Mouse (Mus musculus) common myeloid progenitor, adult 5-6 weeks (primary cell): ENCODE measurements around the gene Plcb4. TPM values are rescaled to one million over a fixed set of nuclear protein-coding genes. Genes with fewer than 3 reads are reported as not detected.

ENCODE experiments used
- ATAC-seq: replicated peaks from 2 replicates; pipeline ENCODE4 v1.8.0; 2016; ENCODE audit warnings: low read depth, mild to moderate bottlenecking, moderate TSS enrichment, inconsistent platforms; ENCODE audit not compliant: poor library complexity, severe bottlenecking
- total RNA-seq: library from RNA; stranded (forward); fragments of 200-1000, 187-1606 nt; gene quantifications from 2 replicates; pipeline ENCODE4 v1.2.3, GENCODE M21; 2017

The Plcb4 gene
- total RNA-seq: 25.3 and 34.9 TPM in 2 replicates

DNA sequence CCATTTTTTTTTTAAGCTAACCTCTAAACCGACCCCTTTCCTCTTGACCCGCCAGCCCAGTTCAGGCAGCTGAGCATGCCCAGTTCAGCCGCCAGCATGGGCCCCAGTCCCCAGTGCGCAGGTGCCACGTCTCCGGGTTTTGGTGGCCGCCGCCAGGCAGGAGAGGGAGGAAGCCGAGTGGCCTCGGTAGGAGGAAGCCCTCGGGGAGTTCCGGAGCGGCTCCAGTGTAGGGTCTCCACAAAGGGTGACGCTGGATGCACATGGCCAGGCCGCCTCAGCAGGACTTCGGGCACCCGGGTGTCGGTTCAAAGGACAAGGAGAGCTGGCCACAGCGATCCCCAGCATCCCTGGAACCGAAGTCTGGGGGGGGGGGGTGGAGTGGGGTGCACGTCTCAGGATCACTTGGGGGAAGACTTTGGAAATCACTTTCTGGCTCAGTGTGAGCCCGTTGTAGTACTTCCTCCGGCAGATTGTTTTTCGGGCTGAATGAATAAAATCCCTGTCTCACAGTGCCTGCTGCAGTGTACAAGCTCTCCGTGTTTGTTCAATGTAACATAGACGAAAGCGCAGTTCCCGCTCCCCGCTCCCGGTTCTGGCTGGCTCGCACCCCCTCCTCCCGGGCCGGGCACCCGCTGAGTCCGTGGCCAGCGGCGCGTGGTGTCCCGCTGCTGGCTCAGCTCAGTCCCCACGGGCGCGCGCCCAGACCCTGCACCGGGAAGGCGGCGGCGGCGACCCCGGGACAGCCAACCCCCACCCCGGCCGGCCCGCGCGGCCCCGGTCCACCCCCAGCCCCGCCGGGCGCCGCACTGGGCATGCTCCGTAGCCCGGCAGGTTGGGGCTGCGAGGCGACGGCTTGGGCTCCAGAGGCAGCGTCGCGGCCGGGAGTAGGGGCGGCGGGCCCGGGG, at the start of gene Plcb4:
Plcb4 (plus strand) TSS at position 526 of the 905 bp plus-strand sequence.
- ATAC-seq: peak; percentile 95

DNA sequence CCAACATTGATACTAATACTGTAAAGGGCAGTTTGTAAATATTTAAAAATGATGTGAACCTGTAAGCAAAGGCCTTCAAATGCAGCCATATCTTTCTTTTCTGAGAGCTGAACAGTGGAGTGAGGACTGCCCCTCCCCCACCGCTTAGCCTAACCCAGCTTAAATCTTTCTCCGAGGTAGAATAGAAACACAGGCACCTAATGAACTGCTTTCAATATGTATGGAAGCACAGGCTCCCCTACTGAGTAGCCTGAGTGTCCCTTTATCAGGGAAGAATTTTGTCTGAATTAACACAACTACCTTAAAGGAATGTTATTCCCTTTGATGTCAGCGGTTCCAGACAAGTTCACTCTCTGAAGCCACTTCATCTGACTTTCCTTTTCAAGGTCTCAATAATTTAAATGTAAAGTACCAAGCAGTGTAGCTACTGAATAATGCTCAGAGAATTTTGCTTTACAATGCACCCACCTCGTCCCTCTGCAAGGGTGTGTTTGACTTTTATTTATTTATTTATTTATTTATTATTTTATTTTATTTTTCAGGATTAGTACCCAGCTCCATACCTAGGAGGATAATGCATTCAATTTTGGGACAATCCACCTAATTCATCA, 44.1 kb upstream of the Plcb4 start:
- no peak for ATAC-seq

DNA sequence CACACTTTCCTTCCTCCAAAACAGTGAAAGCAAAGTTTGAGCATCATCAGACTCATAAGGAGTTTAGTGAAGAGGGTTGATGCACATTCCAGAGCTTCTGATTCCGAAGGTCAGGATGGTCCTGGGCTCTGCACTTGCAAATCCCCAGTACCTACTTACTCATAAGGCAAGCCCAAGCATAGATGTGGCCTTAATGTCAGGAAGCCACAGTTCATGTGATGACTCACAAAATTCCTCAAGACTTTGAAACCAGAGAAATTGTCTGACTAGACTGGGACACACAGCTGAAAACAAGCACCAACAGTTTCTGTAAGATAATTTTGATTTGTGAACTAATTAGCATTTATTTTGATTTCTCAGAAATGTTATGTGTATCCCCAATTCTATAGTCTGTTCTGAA, 42.7 kb upstream of the Plcb4 start:
- ATAC-seq: no peak

DNA sequence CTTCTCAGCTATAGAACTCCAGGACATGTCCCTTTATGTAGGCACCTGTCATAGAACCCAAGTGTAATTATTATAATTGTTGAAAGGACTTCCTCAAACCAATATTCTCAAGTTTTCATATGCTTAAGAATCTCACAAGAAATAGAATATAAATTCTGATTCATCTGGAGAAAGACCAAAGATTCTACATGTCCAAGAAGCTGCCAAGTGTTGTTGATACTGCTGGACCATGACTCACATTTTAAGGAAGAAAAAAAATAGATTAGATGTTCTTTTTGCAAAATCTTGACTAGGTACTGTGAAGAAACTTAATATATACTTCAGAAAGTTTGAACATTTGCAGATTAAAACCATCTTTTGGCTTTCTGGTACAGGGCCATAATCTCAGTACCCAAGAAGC, 40.3 kb upstream of the Plcb4 start:
- ATAC-seq: no peak

DNA sequence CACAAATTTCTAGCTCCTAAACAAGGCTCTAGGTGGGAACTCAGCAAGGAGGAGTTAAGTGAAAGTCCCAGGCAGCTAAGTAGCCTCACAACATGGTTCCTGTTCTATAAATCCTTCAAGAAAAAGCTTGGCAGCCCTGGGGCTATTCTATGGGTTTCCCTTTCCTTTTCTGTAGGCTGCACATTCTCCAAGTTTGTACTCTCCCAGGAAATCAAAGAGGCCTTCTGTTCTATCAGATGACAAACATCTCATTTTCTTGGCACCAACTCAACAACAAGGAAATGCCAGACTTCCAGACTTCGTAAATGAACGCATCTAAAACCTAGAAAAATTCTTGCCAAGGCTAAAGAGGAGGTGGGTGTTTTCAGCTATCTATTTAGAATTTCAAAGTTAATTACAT, 38.9 kb upstream of the Plcb4 start:
- no peak for ATAC-seq

DNA sequence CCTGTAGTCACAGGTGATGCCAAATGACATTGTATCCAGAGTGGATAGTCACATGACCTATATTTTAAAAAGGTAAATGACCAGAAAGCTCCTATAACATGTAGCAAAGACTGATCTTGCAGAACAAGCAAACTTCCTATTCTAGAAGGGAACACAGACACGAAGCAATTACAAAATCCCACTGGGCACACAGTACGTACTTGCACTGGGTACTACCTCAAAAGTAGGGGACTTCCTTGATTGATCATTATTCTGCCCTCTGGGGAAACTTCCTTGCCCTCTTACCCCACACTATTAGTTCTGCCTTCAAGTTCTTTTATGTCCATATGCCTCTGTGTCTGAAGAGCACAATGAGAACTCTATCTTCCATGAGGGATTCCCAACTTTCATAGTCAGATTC, 31.0 kb upstream of the Plcb4 start:
- 0 out of 2 replicates have a peak, but pooled peaks have one; percentile 8 for ATAC-seq

DNA sequence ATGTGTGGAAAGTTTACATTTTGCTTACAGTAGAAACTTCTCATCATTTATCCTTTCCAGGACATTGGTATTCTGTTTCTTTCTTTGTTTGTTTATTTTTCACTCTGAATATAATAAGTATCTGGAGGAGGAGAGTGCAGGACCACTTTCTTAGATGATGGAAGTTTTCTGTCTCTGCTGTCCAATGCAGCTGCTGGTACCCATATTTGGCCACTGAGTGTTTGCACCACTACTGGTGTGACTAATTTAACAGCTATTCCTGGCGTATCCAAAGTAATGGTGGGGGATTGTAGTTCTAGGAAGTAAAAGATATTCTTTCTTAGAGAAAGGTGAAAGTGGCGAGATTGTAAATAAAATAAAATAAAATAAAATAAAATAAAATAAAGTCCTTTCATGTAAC, 21.6 kb upstream of the Plcb4 start:
- no peak for ATAC-seq

DNA sequence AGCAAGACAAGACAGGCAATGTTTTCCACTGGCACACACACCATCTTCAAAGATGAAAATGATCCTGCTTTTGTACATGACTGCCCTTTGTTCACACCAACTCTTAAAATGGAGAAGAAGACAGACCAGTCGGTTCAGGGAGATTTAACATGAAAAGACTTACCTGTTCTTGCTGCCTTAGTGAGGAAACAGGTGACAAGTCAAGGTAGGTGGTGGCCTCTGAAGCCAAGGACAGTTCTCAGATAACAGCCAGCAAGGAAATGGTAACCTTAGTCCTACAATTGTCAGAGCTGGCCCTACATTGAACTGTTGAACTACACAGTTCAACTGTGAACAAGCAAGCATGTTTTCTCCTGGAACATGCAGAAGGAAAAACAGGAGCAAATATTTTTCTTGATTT, 17.8 kb upstream of the Plcb4 start:
- no peak for ATAC-seq

DNA sequence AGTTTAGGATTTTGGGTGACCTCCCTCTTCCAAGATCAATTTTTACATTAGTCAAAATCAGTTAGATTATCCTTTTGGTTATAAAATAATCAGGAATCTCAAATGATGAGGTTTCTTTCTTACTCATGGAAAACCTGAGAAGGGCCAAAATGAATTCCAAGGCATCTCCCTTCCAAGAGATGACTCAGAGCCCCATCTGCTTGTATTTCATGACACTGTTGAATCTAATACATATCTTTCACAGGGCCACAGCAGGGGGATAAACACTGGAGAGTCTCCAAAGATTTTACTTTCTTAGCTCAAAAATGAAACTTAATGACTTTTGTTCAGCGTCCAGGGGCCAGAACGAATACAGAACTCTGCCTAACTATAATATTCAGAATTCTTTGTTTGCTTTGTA, 17.2 kb upstream of the Plcb4 start:
- no peak for ATAC-seq

DNA sequence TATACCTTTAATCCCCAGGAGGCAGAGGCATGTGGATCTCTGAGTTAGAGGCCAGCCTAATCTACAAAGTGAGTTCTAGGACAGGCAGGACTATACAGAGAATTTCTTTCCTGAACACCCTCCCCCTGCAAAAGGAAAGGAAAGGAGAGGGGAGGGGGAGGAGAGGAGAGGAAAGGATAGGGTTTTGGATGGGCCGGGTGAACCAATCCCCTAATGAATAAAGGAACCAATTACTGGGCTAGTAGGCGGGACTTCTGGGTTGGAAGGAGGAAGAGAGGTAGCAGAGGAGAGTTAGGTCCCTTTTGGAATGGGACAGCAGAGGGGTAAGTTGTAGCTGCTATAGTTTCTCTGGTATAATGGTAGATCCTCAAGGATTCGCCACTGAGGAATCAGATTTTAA, 12.6 kb upstream of the Plcb4 start:
- ATAC-seq: no peak

DNA sequence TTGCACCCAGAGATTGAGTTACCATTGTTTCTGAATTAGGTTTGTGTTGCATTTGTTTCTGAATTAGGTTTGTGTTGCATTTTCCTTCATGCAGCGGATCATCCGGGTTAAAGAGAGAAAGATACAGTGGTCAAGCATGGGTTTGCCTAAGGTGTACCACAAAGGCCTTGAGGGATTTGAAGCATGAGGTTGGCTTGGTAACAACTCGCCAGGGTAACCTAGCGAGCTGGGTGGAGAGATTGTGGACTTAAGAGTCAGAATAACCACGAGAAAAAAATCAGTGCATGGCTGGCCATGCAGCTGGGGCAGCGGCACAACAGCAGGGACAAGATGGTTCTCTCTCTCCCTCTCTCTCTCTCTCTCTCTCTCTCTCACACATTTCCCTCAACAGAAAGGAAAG, 12.2 kb upstream of the Plcb4 start:
- ATAC-seq: no peak

DNA sequence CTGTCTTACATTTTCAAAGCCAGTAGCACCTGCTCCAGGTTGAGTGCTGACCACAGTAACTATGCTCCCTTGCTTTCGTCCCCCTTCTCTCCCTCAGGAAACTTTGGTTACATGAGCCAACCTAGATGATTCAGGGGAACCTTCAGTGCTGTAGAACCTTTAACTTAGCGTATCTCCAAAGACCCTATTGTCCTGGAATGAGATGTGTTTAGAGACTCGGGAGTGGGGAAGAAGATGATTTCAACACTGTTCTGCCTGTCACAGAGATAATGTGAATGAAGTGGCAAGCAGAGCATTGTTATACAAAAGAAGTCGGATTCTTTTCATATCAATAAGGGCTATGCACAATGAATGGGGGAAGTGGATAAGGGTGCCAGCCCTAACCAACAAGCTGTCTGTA, 10.8 kb upstream of the Plcb4 start:
- 0 out of 2 replicates have a peak, but pooled peaks have one; percentile 7 for ATAC-seq

DNA sequence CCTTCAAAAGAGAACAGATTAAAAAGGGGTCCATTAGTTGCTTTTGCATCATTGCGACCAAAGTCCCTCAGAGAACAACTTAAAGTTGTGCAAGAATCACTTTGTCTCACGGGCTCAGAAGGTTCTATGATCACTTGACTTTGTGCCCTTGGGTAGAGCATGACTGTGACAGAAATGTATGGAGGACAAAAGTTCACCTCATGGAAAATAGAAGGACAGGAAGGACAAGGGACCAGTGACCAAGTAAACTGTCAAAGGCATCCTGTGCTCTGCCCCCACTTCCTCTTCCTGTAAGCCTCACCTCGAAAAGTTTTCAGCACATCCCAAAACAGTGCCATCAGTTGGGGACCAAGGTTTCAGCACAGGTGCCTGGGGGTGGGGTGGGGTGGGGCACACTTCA, 7.9 kb upstream of the Plcb4 start:
- ATAC-seq: peak; percentile 52

DNA sequence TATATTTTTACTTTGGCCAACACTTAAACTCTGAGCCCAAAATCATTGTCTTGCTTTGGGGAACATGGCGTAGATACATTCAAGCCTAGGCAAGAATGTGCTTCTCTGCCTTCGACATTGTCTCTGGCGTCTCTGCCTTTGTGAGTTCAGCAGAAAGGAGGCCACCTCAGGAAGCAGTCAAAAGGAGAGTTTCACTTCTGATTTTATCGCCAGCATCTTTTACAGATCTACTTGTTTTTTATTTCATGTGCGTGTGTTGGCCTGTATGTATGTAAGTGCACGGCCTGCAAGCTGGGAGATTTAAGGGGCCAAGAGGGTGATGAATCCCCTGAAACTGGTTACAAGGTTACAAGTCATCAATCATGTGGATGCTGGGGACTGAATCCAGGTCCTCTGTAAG, 6.8 kb upstream of the Plcb4 start:
- ATAC-seq: no peak

DNA sequence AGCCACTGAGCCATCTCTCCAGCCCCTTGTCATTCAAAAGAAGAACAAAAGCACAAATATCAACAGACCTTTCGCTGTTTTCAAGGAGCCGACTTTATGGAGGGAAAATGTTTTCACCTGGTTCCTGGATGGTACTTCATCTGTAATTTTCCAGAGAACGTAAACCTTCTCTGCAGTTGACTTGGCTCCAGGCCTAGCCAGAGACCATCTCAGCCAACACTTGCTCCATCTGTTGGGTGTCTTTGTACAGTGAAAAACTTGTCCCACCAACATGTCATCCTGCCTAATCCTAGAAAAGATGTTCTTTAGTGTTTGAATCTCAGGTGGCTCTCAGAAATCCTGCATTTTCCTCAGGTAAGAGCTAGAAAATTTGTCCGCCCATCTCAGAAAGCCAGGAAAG, 6.4 kb upstream of the Plcb4 start:
- ATAC-seq: no peak

DNA sequence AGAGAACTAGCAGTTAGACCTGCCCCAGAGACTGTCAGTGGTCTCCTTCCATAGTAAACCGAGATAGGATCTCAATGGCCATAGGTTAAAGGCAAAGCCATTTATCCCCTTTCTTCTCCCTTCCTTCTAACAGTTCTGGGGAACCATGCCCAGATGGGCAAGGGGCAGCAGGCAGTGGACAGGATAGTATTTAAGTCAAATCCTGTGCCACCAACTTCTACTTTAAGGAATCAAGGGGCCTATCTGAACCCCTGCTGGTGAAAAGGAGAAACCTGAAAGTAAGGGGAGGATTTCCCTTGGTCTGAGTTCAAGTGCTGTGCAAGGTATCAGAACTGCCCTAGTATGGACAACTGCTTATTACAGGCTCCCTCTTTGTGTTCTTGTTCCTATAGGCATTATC, 2.9 kb upstream of the Plcb4 start:
- no peak for ATAC-seq

DNA sequence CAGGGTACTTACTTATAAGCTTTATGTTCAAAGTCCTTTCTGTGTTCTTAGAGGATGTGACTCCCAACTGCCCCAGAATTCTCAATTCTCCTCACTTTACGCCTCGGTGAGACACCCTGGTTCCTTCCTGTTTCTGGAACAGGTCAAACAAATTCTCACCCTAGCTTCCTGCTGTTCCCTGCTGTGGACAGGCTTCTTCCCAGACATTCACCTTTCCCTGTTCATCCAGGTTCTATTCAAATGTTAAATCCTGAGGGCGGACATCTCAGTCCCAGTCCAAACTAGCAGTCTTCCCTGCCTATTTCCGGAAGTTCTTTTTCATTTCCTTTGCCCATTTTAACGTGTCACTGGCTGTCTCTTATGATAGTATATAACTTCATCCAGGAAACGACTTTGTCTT, 2.2 kb upstream of the Plcb4 start:
- no peak for ATAC-seq

DNA sequence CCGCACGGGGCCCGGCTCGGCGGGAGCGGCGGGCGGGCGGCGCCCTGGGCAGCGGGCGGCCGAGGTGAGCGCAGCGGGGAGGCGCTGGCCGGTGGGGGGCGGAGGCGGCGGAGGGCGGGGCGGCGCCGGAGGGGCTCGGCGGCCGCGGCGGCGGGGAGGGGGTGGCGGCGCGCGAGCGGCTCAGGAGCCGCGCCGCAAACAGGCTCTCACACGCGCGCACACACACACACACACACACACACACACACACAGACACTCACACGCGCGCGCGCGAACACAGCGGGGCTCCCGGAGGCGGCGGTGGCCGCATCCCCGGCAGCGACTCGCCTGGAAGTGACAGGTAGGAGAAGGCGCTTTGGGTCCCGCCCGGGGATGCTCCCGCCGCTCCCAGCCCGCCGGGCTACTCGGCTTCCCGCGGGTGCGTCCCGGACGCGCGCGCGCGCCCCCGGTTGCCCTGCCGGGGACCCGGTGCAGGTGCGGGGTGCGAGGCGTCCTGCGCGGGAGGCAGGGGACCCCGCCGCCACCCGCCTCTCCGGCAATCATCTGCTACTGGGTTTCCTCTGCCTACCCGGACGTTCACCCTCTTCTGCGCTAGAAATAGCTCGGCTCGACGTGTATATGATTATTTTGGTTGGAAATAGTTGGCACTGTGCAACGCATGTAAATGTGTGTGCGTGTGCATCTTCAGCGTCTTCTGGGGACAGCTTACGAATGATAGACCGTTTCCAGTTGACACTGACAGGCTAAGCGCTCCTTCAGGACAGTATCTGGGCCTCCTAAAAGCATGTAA, 775 bp downstream of the Plcb4 start:
- peak; percentile 31 for ATAC-seq

DNA sequence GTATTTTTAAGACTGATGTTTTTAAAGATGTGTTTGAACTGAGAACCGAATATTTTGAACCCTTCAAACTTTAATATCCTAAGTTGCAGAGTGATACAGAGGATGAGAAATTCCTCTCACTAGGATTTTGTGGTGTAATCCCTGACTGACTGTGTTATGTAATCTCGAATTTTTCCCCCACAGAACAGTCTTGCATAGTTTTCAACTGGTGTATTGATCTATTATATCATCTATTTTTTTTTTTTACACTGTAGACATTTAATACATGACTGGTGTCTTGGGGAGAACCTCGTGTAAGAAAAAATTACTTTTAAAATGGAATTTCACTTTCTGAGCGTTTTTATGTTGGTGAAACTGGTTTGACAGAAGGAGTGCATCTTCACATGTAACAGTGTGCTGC, 2.0 kb downstream of the Plcb4 start:
- ATAC-seq: no peak

DNA sequence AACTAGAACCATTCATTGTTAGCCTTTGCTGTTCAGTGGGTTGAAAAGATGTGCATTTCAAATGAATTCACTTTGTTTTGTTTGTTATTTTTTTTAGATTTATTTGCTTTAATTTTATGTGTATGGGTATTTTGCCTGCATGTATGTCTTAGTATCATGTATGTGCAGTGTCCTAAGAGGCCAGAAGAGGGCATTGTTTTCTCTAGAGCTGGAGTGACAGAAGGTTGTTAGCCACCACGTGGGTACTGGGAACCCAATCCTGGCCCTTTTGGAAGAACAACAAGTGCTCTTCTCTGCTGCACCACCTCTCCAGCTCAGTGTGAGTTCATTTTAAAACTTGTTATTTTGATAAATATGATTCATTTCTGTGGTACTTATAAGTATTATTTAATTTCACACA, 5.0 kb downstream of the Plcb4 start:
- no peak for ATAC-seq

DNA sequence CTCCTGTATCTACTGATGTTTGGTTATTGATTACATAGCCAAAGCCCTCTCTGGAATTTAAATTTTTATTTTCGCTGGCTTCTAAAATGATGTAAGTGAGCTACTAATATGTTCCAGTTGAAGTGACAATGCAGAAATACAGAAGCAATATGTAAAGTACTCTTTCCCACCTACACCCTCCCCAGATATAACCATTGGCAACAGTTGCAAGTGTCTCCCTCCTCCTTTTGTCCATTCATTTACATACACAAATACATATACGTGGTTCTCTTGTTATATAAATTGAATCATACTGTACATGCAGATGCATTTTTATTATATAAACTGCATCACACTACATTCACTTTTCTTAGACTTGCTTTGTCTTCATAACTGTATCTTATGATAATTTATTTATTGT, 8.7 kb downstream of the Plcb4 start:
- no peak for ATAC-seq
